Mouse (Mus musculus) lung, adult 2 months (tissue): ENCODE results near the gene Best1.

Experiments used
- CTCF ChIP-seq: fragments of 200-500 bp; IDR thresholded peaks from 2 replicates; pipeline ENCODE4 v1.5.1; 2011; ENCODE audit warnings: mild to moderate bottlenecking, low read length, control low read depth; ENCODE audit not compliant: insufficient read depth
- POLR2A ChIP-seq: fragments of 200-500 bp; IDR thresholded peaks from 2 replicates; pipeline ENCODE4 v1.6.1; 2011; ENCODE audit warnings: low read depth, mild to moderate bottlenecking, control low read depth, low read length, borderline replicate concordance; ENCODE audit errors: extremely low read depth

DNA sequence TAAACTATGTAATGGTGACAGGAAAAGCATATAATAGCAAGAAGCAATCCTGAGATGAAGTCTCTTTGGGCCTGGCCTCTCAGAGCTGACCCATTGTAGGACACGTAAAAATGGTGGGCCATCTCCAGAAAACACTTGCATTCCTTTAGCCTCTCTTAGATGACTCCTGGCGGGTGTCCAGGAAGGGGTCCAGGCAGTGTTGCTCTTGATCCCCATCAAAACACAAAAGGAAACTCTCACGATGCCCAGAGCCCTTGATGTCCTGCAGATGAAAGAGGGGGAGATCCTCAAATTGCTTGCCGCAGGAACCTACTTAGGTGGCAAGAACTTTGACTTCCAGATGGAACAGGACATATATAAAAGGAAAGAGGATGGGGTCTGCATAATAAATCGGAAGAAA is 64.0 kb downstream of the Best1 start:
- TF ChIP-seq CTCF (no peak), POLR2A (no peak)
